Mouse (Mus musculus): ENCODE results near the gene Hsf5.

The Hsf5 gene

DNA sequence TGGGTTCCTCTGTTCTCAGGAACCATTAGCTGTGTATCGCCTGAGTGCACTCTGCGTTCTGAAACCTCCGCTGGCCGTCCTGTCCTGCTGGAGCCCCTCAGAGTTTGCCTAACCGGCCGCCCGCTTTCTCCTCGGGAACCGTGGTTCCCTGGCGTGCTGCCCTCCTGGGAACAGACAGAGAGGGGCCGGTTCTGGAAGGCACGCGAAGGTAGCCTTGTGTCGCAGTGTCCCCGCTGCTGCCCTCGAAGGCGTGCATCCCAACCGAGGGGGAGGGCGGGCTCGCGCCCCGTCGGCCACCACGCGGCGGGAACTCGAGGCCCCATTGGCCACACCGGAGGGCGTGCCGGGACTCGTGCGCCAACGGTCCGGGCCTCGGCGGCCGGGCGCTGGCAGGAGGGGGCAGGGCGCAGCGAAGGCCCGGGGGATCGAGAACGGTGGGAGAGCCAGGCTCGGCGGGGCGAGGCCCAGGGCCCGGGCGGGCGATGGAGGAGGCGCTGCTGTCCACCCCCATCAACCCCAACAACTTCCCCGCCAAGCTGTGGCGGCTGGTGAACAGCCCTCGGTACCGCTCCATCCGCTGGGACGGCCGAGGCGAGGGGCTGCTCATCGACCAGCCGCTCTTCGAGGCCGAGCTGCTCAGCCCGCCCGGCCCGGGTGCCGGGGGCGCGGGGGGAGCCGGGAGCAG, at the start of gene Hsf5:
Gene Hsf5, plus strand, starts transcription at position 375 of the 685 bp plus-strand sequence.
- in situ Hi-C loops (cut with MboI; ENCODE audit: unreplicated experiment in 2 of 2), result no loop called here

DNA sequence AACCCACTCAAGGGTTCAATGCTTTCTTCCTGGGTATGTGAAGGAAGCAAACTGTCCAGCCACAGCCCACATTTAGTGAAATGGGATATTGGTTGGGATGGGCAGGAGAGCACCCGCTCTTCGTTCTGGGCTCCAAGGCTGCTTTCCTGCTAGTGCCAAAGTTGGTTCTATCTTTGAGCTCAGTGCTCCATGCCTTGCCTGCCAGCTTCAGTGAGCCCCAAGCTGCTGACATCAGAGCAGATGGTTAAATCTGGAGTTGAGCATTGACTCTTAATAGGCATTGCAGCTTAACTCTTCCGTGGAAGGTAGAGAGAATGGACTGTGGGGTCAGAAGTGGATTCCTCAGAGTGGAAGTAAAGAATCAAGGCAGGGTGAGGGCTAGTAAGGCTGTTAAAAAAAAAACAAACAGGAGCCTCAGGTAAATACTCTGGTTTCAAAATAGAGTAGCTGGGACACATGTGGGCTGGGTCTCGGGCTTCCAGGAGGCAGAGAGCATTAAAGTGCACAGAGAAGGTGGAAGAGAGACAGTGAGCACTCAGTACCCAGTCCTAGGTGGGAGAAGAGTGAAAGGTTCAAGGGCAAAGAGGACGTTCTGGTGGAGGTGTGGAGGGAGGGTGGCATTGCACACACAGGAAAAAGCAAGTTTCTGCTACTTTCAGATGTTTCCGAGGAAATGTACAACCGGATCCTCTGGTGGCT, 48.6 kb upstream of the Hsf5 start, which contains the start of gene Sept4:
Gene Sept4, plus strand, starts transcription at position 649 of the 699 bp plus-strand sequence.
- in situ Hi-C loops (cut with MboI; ENCODE audit: unreplicated experiment in 2 of 2), result no loop called here

DNA sequence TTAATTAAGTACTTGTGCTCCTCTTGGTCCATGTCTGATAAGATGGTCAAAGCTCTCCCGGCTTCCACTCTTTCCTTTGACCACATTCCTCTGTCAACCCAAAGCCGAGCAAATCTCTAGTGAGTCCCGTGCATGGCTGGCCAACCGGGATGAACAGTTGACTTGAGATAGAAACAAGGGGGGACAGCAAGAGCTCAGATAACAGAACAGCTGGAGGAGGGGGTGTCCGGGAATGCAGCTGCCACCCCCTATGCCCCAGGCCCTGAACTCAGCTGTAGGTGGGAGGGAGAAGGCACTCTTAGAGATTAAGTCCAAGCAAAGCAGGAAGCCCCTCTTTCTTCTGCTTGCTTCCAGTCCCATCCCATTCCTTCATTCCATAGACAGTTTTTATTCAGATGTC, 46.2 kb upstream of the Hsf5 start:
- in situ Hi-C loops (cut with MboI; ENCODE audit: unreplicated experiment in 2 of 2), result no loop called here

DNA sequence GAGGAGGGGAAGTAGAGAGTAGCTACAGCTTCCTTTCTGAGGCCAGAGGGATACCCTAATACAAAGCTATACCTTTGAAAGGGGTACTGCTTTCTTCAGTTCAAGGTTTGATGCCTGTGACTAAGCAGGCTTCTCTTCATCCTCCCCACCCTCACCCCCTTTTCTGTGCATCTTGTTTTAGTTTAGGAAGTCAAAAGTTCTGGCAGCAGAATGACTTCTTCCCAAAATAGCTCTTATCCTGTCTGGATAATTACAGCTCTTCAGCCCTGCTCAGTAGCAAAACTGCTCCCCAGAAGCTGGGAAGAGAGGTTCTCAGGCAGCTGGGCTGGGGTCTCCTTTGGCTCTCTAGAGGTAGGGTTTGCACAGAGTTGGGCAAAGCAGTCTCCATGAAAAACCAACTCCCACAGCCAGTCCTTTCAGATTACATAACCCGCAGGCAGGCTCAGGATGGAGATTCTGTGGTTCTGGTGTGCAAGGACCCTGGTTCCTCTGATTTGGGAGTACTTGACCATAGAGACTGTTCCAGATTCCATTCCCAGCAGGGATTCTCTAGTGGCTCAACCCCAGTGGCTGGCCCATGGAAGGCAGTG, 45.5 kb upstream of the Hsf5 start:
- in situ Hi-C loops (cut with MboI; ENCODE audit: unreplicated experiment in 2 of 2), result no loop called here

DNA sequence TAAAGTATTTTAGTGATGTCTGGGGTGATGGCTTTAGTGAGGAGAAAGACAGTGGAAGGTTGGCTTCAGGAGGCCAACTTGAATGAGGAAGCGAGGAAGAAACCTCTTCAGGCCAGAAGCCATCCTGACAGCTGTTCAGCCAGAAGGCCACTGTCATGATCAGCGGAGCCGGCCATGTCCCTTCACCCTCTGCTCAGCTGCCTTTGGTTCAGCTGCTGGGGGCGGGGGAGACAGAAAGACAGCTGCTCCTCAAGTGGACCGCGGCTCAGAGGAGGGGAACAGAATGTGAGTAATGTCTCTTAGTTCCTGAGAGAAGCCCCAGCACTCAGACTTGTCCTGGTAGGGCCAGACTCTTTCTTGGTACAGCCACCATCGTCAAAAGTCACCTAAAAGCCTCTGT, 43.2 kb upstream of the Hsf5 start:
- in situ Hi-C loops (cut with MboI; ENCODE audit: unreplicated experiment in 2 of 2), result no loop called here

DNA sequence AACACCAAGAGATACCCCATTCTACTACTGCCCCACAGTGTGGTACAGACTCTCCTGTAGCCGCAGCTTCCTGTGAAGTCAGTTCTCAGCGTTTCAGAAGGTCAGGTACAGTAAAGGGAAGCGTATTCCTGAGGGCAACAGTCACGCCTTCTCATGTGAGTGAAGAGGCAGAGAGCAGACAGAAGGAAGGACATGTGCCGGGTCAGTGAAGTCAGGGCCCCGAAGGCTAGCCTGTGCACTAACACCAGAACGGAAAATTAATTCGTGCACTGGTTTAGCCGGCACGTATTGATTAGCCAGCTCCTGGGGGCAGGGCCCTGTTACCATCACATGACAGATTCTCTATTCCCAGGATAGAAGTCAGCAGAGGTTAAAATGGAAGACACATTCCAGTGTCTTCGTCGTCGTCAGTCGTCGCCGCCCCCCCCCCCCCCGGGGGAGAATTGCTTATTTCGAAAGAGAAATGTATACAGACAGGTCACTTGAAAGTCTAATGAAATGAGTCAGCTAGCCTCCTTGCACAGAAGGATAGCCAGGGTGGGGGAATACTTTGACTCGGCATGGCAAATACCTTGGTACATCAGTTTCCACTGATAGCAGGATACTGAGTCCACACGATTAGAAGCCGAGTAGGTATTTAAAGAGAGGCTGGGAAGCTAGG, 42.3 kb upstream of the Hsf5 start:
- in situ Hi-C loops (cut with MboI; ENCODE audit: unreplicated experiment in 2 of 2), result no loop called here

DNA sequence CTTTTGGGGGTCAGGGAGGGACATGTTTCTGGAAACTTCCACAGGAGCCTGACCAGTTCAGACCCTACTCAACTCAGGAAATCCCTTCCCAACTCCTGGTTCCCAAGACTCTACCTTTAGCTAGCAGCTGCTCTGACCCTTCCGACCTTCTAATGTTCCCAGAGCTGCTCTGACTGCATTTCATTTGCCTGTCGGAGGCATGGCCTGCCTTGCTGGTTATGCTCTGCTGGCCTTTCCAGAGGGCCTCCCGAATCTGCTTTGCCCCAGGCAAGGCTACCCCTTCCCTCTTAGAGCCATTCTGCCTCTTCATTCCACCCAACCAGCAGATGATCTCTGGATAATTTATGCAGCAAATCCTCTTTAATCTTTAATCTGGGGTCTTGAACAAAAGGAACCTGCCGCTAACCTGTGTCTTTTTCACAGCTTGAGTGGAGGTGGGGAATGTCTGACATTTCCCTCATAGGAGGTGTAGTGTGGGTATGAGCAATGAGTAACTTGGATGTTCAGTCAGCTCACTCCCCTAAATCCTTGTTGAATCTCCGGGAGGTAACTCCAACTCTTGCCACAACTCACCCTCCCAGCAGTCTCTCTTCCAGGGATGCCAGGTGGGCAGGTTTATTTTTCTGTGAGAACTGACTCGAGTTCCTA, 39.2 kb upstream of the Hsf5 start:
- in situ Hi-C loops (cut with MboI; ENCODE audit: unreplicated experiment in 2 of 2), result no loop called here

DNA sequence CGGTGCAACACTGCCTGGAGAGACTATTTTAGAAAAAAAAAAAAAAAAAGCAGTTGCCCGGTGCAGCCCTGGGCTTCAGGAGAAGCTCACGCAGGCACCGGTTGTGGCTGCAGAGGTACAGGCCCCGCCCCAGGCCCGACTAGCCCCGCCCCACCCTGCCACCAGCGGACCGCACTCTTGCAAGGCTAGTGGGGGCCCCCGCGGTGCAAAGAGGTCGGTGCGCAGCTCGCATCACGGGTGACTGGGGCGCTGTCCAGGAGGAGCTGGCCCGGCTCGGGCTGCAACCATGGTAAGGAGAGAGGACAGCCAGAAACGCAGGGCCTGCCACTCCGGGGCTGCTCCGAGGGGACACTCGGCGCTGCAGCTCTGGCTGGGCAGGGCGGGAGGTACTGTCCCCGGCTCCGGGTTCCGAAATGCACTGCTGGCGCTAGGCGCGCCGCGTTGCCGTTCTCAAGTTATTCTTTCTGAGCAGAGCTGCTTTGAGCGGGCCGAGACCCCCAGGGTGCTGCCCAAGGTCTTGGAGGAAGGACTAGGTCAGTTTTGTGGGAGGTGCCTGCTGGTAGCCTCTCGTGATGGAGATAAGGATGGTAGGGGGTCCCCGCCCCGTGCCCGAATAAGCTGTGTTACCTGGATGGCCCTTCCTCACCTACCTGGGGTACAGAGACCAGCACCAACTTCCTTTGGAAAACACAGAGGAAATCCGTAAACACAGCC, 38.6 kb upstream of the Hsf5 start:
- in situ Hi-C loops (cut with MboI; ENCODE audit: unreplicated experiment in 2 of 2), result no loop called here

DNA sequence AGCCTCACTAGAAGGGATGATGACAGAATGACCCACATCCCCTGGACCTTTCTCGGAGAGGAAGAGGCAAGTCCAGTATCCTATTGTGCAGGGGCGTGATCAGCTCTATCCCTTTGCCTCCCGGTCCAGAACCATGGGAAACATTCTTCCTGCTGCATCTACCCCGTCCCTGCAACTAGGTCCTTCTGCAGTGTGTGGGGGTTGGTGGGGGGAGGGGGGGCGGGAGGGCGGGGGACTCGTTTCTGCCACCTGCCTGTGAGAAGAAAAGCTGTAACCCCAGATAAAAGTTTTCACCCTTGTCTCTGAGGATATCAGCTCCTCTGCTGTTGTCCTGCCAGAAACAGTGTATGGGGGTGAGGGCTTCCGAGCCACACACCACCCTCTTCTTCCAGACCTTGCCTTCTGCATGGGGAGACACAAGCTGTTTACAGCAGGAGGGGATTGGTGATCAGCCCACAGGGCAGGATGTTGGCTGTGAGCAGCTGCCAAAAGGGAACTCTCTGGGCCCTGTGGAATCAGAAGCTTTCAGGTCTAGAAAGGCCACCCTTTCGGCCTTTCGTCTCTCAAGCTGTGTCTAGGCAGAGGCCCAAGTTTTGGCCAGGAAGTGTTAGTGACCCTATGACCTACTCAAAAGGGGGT, 37.9 kb upstream of the Hsf5 start:
- in situ Hi-C loops (cut with MboI; ENCODE audit: unreplicated experiment in 2 of 2), result no loop called here

DNA sequence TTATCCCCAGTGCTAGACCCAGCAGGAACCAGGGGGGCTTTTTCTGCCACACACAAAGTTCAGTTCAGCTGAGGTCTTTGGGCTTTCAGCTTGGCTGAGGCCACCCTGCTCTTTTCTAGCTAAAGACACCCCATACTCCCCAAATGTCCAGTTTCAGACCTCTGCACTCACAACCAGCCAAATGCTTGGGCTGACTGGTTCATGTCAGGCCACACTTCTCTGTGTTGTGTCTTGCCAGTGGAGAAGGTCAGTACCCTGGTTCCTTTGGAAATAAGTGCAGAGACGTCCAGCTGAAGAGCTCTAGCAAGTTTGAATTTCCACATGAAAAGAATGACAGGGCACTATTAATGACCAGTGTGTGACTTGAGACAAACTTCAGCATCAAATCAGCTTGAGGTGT, 37.3 kb upstream of the Hsf5 start:
- in situ Hi-C loops (cut with MboI; ENCODE audit: unreplicated experiment in 2 of 2), result no loop called here

DNA sequence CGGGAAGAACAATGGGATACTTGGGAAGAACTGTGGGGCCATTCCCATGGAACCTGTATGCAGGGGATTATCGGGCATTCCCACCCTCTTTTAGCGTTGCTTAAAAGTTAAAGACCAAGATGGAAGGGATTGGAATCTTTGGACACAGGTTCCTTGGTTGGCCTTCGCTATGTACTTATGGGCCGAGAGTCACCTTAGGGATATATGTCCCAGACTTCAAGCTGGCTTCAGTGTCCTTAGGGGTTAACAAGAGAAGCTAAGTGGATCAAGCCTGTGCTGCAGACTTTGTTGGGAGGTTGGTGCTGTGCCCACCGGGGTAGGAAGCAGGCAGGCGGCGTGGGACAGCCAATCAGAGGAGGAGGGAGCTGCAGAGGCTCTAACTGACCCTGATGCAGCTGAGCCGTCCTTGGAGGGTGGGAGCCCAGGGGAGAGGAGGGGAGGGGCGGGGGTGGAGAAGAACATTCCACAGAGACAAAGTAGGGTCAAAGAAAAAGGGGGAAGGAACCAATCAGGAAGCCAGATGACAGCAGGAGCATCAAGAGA, 36.4 kb upstream of the Hsf5 start:
- in situ Hi-C loops (cut with MboI; ENCODE audit: unreplicated experiment in 2 of 2), result no loop called here

DNA sequence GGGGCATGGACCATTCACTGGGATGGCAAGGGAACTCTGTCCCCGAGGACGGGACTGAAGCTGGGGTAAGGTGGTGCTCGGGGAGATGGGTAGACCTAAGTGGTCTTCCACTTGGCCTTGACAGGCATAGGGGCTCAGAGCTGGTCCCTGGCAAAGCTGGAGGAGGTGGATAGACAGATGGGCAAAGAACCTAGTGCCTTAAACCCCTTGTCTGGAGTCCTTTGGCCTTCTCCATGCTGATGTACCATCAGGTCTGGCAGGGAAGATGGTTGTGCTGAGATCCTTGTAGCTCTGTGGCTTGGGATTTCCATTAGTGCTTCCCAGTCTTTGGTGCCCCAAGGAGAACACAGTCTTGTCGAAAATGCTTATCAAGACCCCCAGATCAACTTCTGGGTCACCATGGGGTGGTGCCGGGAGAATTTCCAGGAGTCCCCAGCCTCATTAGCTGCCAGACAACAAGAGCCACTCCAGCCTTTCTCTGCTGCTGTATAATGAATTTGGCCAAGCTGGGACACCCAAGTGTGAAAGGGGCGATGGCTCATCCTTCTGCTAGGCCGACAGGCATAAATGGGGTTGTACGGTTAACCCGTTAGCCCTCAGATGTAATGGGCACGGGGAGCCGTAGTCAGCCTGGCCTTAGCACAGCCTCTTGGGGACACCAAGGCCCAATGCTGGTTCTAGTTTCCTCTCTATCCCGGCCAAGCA, 35.7 kb upstream of the Hsf5 start:
- in situ Hi-C loops (cut with MboI; ENCODE audit: unreplicated experiment in 2 of 2), result no loop called here

DNA sequence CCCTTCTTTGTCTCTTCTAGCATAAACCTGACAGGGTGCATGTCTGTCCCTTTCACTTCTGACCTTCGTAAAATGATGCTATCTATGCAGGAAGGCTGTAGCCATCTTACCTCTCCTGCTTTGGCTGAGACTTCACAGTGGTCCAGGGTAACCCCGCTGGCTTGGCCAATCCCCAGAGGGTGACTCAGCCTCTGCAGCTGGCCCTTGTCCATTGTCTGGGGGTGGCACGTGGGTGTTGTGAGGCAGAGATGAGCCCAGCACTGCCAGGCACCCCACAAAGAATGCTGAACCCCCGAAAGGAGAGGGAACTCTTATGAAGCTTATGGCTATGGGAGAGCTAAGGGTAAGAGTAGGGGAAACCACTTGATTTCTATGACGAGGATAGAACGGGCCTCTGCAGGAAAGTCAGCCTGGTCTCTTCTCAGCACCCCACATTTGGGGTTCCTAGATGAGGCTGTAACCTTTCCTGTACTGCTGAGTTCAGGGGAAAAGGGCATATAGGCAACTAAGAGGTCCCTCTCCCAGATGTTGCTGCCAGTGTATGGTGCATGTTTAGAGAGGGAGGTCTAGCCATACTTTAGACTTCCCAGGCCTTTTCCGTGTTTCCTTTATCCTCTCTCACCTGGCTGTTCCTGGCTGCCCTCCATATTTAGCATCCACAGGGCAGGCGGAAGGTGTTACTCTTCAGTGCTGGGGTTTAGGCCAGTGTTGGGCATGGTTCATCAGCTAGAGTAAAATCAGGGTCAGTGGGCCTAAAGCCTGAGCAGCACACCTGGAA, 34.8 kb upstream of the Hsf5 start:
- in situ Hi-C loops (cut with MboI; ENCODE audit: unreplicated experiment in 2 of 2), result no loop called here

DNA sequence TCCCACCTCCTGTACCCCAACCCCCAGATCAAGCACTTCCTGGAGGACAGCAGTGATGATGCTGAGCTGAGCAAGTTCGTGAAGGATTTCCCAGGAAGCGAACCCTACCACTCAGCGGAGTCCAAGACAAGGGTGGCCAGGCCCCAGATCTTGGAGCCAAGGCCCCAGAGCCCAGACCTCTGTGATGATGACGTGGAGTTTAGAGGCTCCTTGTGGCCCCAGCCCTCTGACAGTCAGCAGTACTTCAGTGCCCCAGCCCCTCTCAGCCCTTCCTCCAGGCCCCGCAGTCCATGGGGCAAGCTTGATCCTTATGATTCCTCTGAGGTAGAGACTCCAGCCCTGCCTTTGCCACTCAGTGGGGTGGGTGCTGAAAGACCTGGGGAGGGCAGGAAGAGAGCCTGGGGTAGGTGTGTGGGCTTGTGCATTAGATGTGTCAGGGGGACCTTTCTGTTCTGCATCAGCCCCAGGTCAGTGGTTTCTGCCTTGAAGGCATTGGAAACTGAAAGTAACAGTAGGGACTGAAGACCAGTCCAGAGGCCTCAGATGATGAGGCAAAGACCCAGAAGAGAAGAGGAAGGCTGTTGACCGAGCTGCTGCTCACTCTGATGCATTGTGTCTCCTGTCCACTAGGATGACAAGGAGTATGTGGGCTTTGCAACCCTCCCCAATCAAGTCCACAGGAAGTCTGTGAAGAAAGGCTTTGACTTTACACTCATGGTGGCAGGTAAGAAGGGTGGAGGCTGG, 33.5 kb upstream of the Hsf5 start:
- in situ Hi-C loops (cut with MboI; ENCODE audit: unreplicated experiment in 2 of 2), result no loop called here

DNA sequence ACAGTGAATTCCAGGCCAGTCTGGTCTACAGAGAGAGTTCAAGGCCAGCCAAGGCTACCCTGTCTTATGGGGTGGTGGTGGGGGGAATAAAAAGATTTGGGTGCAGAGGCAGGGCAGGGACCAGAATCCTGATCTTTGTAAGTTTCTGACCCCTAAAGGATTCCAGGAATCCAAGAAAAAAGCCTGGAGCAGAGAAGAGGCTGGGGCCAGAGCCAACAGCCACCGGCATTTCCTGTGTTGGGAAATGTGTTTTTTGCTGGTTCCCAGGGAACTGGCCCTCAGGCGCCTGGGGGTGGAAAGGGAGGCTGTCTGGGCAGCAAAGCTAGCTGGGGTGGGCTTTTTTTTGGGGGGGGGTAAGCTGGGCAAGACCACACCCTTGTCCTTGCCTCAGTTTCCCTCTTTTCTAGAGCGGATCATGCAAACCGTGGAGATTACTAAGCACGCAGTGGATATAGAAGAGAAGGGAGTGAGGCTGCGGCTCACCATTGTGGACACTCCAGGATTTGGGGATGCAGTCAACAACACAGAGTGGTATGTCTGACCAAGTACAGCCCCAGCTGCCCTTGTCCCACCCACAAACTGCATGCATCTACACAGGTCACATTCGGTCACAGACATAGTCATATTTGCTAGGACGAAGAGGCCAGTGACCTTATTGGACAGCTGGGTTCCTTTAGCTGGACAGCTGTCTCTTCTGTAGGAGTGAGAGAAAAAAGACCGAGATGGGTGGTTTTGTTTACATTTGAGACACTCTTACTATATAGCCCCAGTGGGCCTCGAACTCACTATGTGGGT, 32.1 kb upstream of the Hsf5 start:
- in situ Hi-C loops (cut with MboI; ENCODE audit: unreplicated experiment in 2 of 2), result no loop called here

DNA sequence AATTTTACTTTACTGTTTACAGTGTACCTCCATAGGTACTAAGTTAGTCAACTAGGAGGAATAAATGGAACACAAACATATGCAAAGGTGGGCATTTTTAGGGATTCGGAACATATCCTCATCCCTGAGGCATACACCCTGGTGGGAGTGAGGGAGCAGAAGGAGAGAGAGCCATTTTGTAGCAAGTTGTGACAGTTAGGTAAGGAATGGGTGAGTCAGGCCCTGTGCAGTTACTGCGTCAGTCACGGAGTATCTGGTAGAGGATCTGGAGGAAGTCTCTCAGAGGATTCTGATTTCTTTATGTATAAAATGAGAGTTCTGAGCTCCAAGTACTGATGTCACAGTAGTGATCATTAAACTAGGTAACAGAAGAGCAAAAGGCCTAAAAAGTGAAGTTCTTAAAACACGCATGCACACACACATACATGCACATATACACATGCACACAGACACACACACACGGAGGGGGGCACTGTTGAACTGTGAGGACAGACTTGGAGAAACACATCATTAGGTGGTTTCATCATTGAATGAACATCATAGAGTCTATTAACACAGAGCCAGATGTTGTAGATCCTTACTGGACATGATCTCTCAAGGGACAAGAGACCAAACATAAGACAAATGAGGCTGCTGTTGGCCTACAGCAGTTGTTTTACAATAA, 29.6 kb upstream of the Hsf5 start:
- in situ Hi-C loops (cut with MboI; ENCODE audit: unreplicated experiment in 2 of 2), result no loop called here

Measured in v-Abl transformed pro-B cells (cell line).